Mouse (Mus musculus) heart, embryonic 11.5 days (tissue): Measurements from ENCODE around the gene Plekha5. TPM values are rescaled to one million over a fixed set of nuclear protein-coding genes. Genes with fewer than 3 reads are reported as not detected.

ENCODE experiments used
- ATAC-seq: fragments of 200-750 bp; cut with Nextera tagmentation; replicated peaks from 2 replicates; pipeline ENCODE4 v1.8.0; 2017; ENCODE audit warnings: moderate library complexity; ENCODE audit not compliant: insufficient number of reproducible peaks, low FRiP score, low TSS enrichment
- H3K27ac ChIP-seq: fragments of 300-500 bp; sonication (generic); 2 replicates; pipeline ENCODE4 v1.5.1; 2014; ENCODE audit warnings: mild to moderate bottlenecking, low read depth, low read length
- H3K27me3 ChIP-seq: fragments of 300-500 bp; sonication (generic); 2 replicates; pipeline ENCODE4 v1.6.1; 2014; ENCODE audit warnings: mild to moderate bottlenecking, low read length, mixed read lengths; ENCODE audit not compliant: control insufficient read depth, insufficient read depth
- H3K36me3 ChIP-seq: fragments of 300-500 bp; sonication (generic); 2 replicates; pipeline ENCODE4 v1.6.1; 2014; ENCODE audit warnings: mild to moderate bottlenecking, low read length, moderate library complexity, mixed read lengths; ENCODE audit not compliant: control insufficient read depth, insufficient read depth
- H3K4me1 ChIP-seq: fragments of 300-500 bp; sonication (generic); 2 replicates; pipeline ENCODE4 v1.6.1; 2014; ENCODE audit warnings: low read length; ENCODE audit not compliant: control insufficient read depth, insufficient read depth
- H3K4me2 ChIP-seq: fragments of 300-500 bp; sonication (generic); 2 replicates; pipeline ENCODE4 v1.6.1; 2014; ENCODE audit warnings: mild to moderate bottlenecking, moderate library complexity
- H3K4me3 ChIP-seq: fragments of 300-500 bp; sonication (generic); 2 replicates; pipeline ENCODE4 v1.5.1; 2014; ENCODE audit warnings: low read depth, low read length
- H3K9ac ChIP-seq: fragments of 300-500 bp; sonication (generic); 2 replicates; pipeline ENCODE4 v1.6.1; 2014; ENCODE audit warnings: mild to moderate bottlenecking, low read depth, low read length, moderate library complexity
- H3K9me3 ChIP-seq: fragments of 300-500 bp; sonication (generic); replicated peaks from 2 replicates; pipeline ENCODE4 v1.6.1; 2016; ENCODE audit warnings: low read length; ENCODE audit not compliant: control insufficient read depth
- WGBS: fragments of 180-500 bp; shearing (Covaris S2); extraction: QIAGEN DNeasy Blood & Tissue Kit; methylation state at CpG from one replicate; pipeline ENCODE4 v1.1.7; 2014; ENCODE audit not compliant: insufficient replicate concordance; 5-methylcytosine and 5-hydroxymethylcytosine counted together
- polyA plus RNA-seq: library from polyadenylated mRNA; unstranded; fragments of >200 nt; fragmentation: Nextera tagmentation; extraction: Ambion mirVana; gene quantifications from 2 replicates; pipeline ENCODE4 v1.2.1, GENCODE M21; 2014

The Plekha5 gene
- polyA plus RNA-seq, 1 experiment from 2014 or later = 25.7 TPM

- peaks cover 18% of the 10 kb centered on the region for H3K4me1 ChIP-seq
- no peak overlapping the region for H3K9ac ChIP-seq
- no peak overlapping the region for H3K4me2 ChIP-seq
- no peak for ATAC-seq
- H3K9me3 ChIP-seq = no peaks in the 10 kb centered on the region
- H3K27me3 ChIP-seq = no peaks in the 10 kb centered on the region
- no peak overlapping the region for H3K4me3 ChIP-seq
- WGBS = 93% methylated on average over 4 of the region's 4 CpGs
- no peaks in the 10 kb centered on the region for H3K36me3 ChIP-seq
- no peak overlapping the region for H3K27ac ChIP-seq
Measured at GRCm38 (mm10) chr6:140629176-140629859, 205.5 kb downstream of the Plekha5 start.

DNA sequence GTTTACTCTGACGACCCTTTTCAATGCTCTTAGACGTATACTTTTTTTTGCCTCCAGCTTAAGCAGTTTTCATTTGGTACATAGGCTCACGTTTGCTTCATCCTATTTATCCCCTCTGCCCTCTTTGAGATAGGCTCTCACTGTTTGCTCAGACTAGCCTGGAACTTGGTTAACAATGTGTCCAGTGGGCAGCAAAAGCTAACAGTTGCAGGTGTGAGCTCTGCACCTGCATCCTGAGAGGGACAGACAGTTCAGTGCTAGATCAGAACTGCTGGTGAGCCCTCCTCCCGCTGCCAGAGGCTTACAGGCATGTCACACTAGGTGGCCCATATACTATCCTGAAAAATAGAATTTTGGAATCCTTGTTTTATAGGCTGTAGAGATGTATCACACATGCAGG, 206.5 kb downstream of the Plekha5 start:
- Histone ChIP-seq H3K4me1 (peaks cover 18% of the 10 kb centered on the region), H3K9ac (no peak overlapping the region), H3K4me3 (no peak overlapping the region), H3K9me3 (no peaks in the 10 kb centered on the region), H3K27ac (no peak overlapping the region), H3K27me3 (no peaks in the 10 kb centered on the region), H3K36me3 (no peaks in the 10 kb centered on the region), H3K4me2 (no peak overlapping the region)
- ATAC-seq = no peak
- WGBS = 81% methylated on average over 4 of the region's 4 CpGs

DNA sequence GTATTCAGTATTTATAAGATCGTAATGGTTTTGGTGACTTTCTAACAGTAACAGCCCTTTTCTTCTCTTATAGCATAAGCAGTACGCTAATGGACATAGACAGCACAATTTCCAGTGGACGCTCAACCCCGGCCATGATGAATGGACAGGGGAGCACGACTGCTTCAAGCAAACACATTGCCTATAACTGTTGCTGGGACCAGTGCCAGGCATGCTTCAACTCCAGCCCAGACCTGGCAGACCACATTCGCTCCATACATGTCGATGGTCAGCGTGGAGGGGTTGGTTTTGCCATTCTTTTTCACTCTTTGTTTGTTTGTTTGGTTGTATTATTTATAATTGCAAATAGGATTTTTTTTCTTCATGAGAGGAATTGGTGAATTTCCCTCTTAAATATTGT, 209.8 kb downstream of the Plekha5 start:
- Histone ChIP-seq H3K9ac (no peak overlapping the region), H3K4me1 (no peaks in the 10 kb centered on the region), H3K9me3 (no peaks in the 10 kb centered on the region), H3K27me3 (no peaks in the 10 kb centered on the region), H3K4me3 (no peak overlapping the region), H3K27ac (no peak overlapping the region), H3K4me2 (no peak overlapping the region), H3K36me3 (peaks cover 7% of the 10 kb centered on the region)
- 94% methylated on average over 8 of the region's 8 CpGs for WGBS
- ATAC-seq = no peak

GRCm38 (mm10) chr6:140636290-140636689, 212.4 kb downstream of the Plekha5 start:
- no peak overlapping the region for H3K9ac ChIP-seq
- no peak overlapping the region for H3K27ac ChIP-seq
- ATAC-seq = no peak
- H3K27me3 ChIP-seq = no peaks in the 10 kb centered on the region
- no peaks in the 10 kb centered on the region for H3K4me1 ChIP-seq
- H3K9me3 ChIP-seq = no peaks in the 10 kb centered on the region
- peaks cover 20% of the 10 kb centered on the region for H3K36me3 ChIP-seq
- H3K4me3 ChIP-seq = no peak overlapping the region
- 89% methylated on average over 4 of the region's 4 CpGs for WGBS
- no peak overlapping the region for H3K4me2 ChIP-seq

GRCm38 (mm10) chr6:140642010-140642409, 218.2 kb downstream of the Plekha5 start:
- Histone ChIP-seq H3K4me3 (no peak overlapping the region), H3K4me2 (no peak overlapping the region), H3K9ac (no peak overlapping the region), H3K36me3 (peaks cover 25% of the 10 kb centered on the region), H3K27ac (no peak overlapping the region), H3K9me3 (no peaks in the 10 kb centered on the region), H3K27me3 (no peaks in the 10 kb centered on the region), H3K4me1 (no peaks in the 10 kb centered on the region)
- 93% methylated on average over 7 of the region's 7 CpGs for WGBS
- ATAC-seq = no peak

- ATAC-seq = no peak
- 94% methylated on average over 12 of the region's 12 CpGs for WGBS
- H3K27me3 ChIP-seq = no peaks in the 10 kb centered on the region
- no peak overlapping the region for H3K4me2 ChIP-seq
- no peak overlapping the region for H3K4me3 ChIP-seq
- peaks cover 23% of the 10 kb centered on the region for H3K36me3 ChIP-seq
- no peak overlapping the region for H3K27ac ChIP-seq
- H3K9me3 ChIP-seq = no peaks in the 10 kb centered on the region
- H3K4me1 ChIP-seq = no peaks in the 10 kb centered on the region
- no peak overlapping the region for H3K9ac ChIP-seq
Measured at GRCm38 (mm10) chr6:140642655-140643054, 218.8 kb downstream of the Plekha5 start.

DNA sequence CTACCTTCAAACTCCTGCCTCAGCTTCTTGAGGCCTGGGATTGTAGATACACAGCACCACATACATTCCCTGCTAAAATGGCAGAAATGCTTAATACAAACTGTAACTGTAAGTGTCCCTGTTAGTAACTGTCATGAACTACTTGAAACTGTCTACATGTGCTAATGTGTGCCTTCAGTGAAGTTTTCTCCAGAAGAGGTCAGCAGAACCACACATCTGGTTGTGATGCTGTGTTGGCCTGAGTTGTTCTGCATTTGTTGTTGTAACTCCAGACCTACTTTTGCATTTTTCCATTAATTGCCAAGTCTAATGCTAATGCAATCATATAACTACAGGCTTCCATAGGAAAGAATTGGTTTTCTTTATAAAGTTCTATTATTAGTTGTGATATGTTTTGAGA, 222.1 kb downstream of the Plekha5 start:
- H3K4me1 ChIP-seq = no peaks in the 10 kb centered on the region
- no peak for ATAC-seq

More for the DNA sequence above, 222.1 kb downstream of the Plekha5 start:
- no peak overlapping the region for H3K4me2 ChIP-seq
- no peak overlapping the region for H3K4me3 ChIP-seq
- no peaks in the 10 kb centered on the region for H3K9me3 ChIP-seq
- no peak overlapping the region for H3K9ac ChIP-seq
- peaks cover 10% of the 10 kb centered on the region for H3K36me3 ChIP-seq
- no peak overlapping the region for H3K27ac ChIP-seq
- no peaks in the 10 kb centered on the region for H3K27me3 ChIP-seq

Other genes starting within 250 kb of the Plekha5 start
- gene Aebp2, start 198.6 kb downstream of the Plekha5 start, polyA plus RNA-seq = 8.3 and 12.4 TPM in 2 replicates